Mouse (Mus musculus) limb, embryonic 15.5 days (tissue): Measurements from ENCODE around the gene Magea3. TPM values are rescaled to one million over a fixed set of nuclear protein-coding genes. Genes with fewer than 3 reads are reported as not detected.
"Not testable (repeated sequence)": the region's sequence is repeated elsewhere in the genome, so short reads cannot be mapped to it uniquely, and the experiment has no call there.

Experiments
- ATAC-seq: fragments of 200-750 bp; cut with Nextera tagmentation; 2 replicates; pipeline ENCODE4 v1.8.0; 2017; ENCODE audit warnings: low read depth, moderate TSS enrichment; ENCODE audit not compliant: insufficient number of reproducible peaks, low FRiP score, low TSS enrichment
- H3K27ac ChIP-seq: fragments of 300-500 bp; sonication (generic); 2 replicates; pipeline ENCODE4 v1.5.1; 2015; ENCODE audit warnings: moderate library complexity, mild to moderate bottlenecking, inconsistent platforms
- H3K27me3 ChIP-seq: fragments of 300-500 bp; sonication (generic); 2 replicates; pipeline ENCODE4 v1.6.1; 2015; ENCODE audit warnings: inconsistent platforms
- H3K36me3 ChIP-seq: fragments of 300-500 bp; sonication (generic); 2 replicates; pipeline ENCODE4 v1.6.1; 2015; ENCODE audit warnings: inconsistent platforms
- H3K4me1 ChIP-seq: fragments of 300-500 bp; sonication (generic); 2 replicates; pipeline ENCODE4 v1.6.1; 2015; ENCODE audit warnings: inconsistent platforms
- H3K4me2 ChIP-seq: fragments of 300-500 bp; sonication (generic); 2 replicates; pipeline ENCODE4 v1.6.1; 2015; ENCODE audit warnings: mild to moderate bottlenecking, inconsistent platforms
- H3K4me3 ChIP-seq: fragments of 300-500 bp; sonication (generic); 2 replicates; pipeline ENCODE4 v1.5.1; 2015; ENCODE audit warnings: mild to moderate bottlenecking, inconsistent platforms
- H3K9ac ChIP-seq: fragments of 300-500 bp; sonication (generic); 2 replicates; pipeline ENCODE4 v1.6.1; 2015; ENCODE audit warnings: inconsistent platforms
- H3K9me3 ChIP-seq: fragments of 300-500 bp; sonication (generic); 2 replicates; pipeline ENCODE4 v1.6.1; 2016; ENCODE audit warnings: inconsistent platforms
- WGBS: fragments of 180-500 bp; shearing (Covaris S2); methylation state at CpG from one replicate; pipeline ENCODE4 v1.1.7; 2015; 5-methylcytosine and 5-hydroxymethylcytosine counted together
- polyA plus RNA-seq: library from polyadenylated mRNA; unstranded; fragments of >200 nt; fragmentation: Nextera tagmentation; extraction: Ambion mirVana; gene quantifications from 2 replicates; pipeline ENCODE4 v1.2.1, GENCODE M21; 2015

Gene Magea3
- polyA plus RNA-seq = not detected in 2 replicates

- not testable (repeated sequence) for H3K4me1 ChIP-seq, H3K27me3 ChIP-seq, H3K36me3 ChIP-seq, H3K4me3 ChIP-seq, H3K9ac ChIP-seq, H3K27ac ChIP-seq, ATAC-seq, H3K9me3 ChIP-seq, H3K4me2 ChIP-seq
- 75% methylated on average over 1 of the region's 1 CpGs for WGBS
Measured at GRCm38 (mm10) chrX:154949405-154949804, at the start of gene Magea3. Magea3 (minus strand) TSS chrX:154949505.

- H3K4me2 ChIP-seq, ATAC-seq, H3K4me3 ChIP-seq, H3K27me3 ChIP-seq, H3K4me1 ChIP-seq, H3K27ac ChIP-seq, H3K9me3 ChIP-seq, H3K36me3 ChIP-seq, H3K9ac ChIP-seq: not testable (repeated sequence)
- 86% methylated on average over 11 of the region's 11 CpGs for WGBS
Measured at GRCm38 (mm10) chrX:154995750-154996149, 46.4 kb upstream of the Magea3 start, which contains the start of gene Magea8. Magea8 (minus strand) TSS chrX:154995850.

GRCm38 (mm10) chrX:154935887-154936286, 13.4 kb downstream of the Magea3 start, which contains the start of gene Magea6:
Magea6 (minus strand) TSS chrX:154935987.
- not testable (repeated sequence) for H3K9ac ChIP-seq, H3K4me3 ChIP-seq, H3K4me2 ChIP-seq, H3K36me3 ChIP-seq, H3K9me3 ChIP-seq, H3K27me3 ChIP-seq, ATAC-seq, H3K4me1 ChIP-seq, H3K27ac ChIP-seq
- WGBS = 57% methylated on average over 1 of the region's 1 CpGs

Other genes with a start within 250 kb of the Magea3 start
- not detected in 2 replicates for gene Cldn34b1, start 59.2 kb downstream of the Magea3 start, polyA plus RNA-seq
- gene Magea6, start 13.5 kb downstream of the Magea3 start, polyA plus RNA-seq = not detected in 2 replicates
- not detected in 2 replicates for gene Magea8, start 46.3 kb upstream of the Magea3 start, polyA plus RNA-seq
- gene Magea5, start 113.6 kb upstream of the Magea3 start, polyA plus RNA-seq = not detected in 2 replicates
- not detected in 2 replicates for gene Magea1, start 140.3 kb upstream of the Magea3 start, polyA plus RNA-seq
- not detected in 2 replicates for gene Magea2, start 144.2 kb upstream of the Magea3 start, polyA plus RNA-seq
- not detected in 2 replicates for gene Cldn34b2, start 178.9 kb upstream of the Magea3 start, polyA plus RNA-seq